Mouse (Mus musculus): Measurements from ENCODE around the gene Gm3696. TPM values are rescaled to one million over a fixed set of nuclear protein-coding genes. Genes with fewer than 3 reads are reported as not detected.
"Not testable (repeated sequence)": the region's sequence is repeated elsewhere in the genome, so short reads cannot be mapped to it uniquely, and the experiment has no call there.

The Gm3696 gene
- 0.05 and 0.08 TPM in 2 replicates for polyA plus RNA-seq (2012; rRNA removed)

- WGBS: 80% methylated on average over 1 of the region's 3 CpGs
- not testable (repeated sequence) for H3K27ac ChIP-seq (ENCODE audit: insufficient read depth, low read length)
Observed at GRCm38 (mm10) chr14:7100521-7100920, at the start of gene Gm3696. Gene Gm3696, minus strand, starts transcription at chr14:7100621.

GRCm38 (mm10) chr14:7125312-7125711 is 24.9 kb upstream of the Gm3696 start, which contains the start of gene Gm6676:
Gene Gm6676, minus strand, starts transcription at chr14:7125412.
- H3K36me3 ChIP-seq (ENCODE audit: control insufficient read depth, insufficient read depth, low read length); H3K4me3 ChIP-seq (ENCODE audit: extremely low read depth, insufficient read depth, insufficient read length); H3K27ac ChIP-seq (ENCODE audit: insufficient read depth, low read length); H3K27me3 ChIP-seq (ENCODE audit: control insufficient read depth, insufficient read depth, low read length); DNase-seq (ENCODE audit: low read depth in 1 of 2, low spot score in 2 of 2); H3K4me1 ChIP-seq (ENCODE audit: control insufficient read depth, insufficient read depth, insufficient read length): not testable (repeated sequence)
- no CpG with 5 or more reads among the region's 2 CpGs for WGBS

More at GRCm38 (mm10) chr14:7100521-7100920, at the start of gene Gm3696:
- H3K27me3 ChIP-seq (ENCODE audit: control insufficient read depth, insufficient read depth, low read length); H3K36me3 ChIP-seq (ENCODE audit: control insufficient read depth, insufficient read depth, low read length); H3K4me3 ChIP-seq (ENCODE audit: extremely low read depth, insufficient read depth, insufficient read length); H3K4me1 ChIP-seq (ENCODE audit: control insufficient read depth, insufficient read depth, insufficient read length); DNase-seq (ENCODE audit: low read depth in 1 of 2, low spot score in 2 of 2): not testable (repeated sequence)

- DNase-seq (ENCODE audit: low read depth in 1 of 2, low spot score in 2 of 2): peak in 1 of 2 experiments; percentile 0
- peak overlapping the region; percentile 36 for H3K4me3 ChIP-seq (ENCODE audit: extremely low read depth, insufficient read depth, insufficient read length)
- not testable (repeated sequence) for H3K4me1 ChIP-seq (ENCODE audit: control insufficient read depth, insufficient read depth, insufficient read length); H3K36me3 ChIP-seq (ENCODE audit: control insufficient read depth, insufficient read depth, low read length); H3K27me3 ChIP-seq (ENCODE audit: control insufficient read depth, insufficient read depth, low read length); H3K27ac ChIP-seq (ENCODE audit: insufficient read depth, low read length)
- WGBS: 0% methylated on average over 8 of the region's 54 CpGs
Observed at GRCm38 (mm10) chr14:7105124-7105802, 4.8 kb upstream of the Gm3696 start.

GRCm38 (mm10) chr14:7044870-7045269 is 55.6 kb downstream of the Gm3696 start, which contains the start of gene Gm3685:
Gene Gm3685, minus strand, starts transcription at chr14:7044970.
- not testable (repeated sequence) for H3K4me1 ChIP-seq (ENCODE audit: control insufficient read depth, insufficient read depth, insufficient read length); H3K27me3 ChIP-seq (ENCODE audit: control insufficient read depth, insufficient read depth, low read length); DNase-seq (ENCODE audit: low read depth in 1 of 2, low spot score in 2 of 2); H3K4me3 ChIP-seq (ENCODE audit: extremely low read depth, insufficient read depth, insufficient read length); H3K36me3 ChIP-seq (ENCODE audit: control insufficient read depth, insufficient read depth, low read length); H3K27ac ChIP-seq (ENCODE audit: insufficient read depth, low read length)
- WGBS: no CpG with 5 or more reads among the region's 2 CpGs

Other genes with a start within 250 kb of the Gm3696 start
- not detected in 2 replicates for gene Gm3667, start 210.7 kb downstream of the Gm3696 start, polyA plus RNA-seq (2012; rRNA removed)
- not detected in 2 replicates for gene Gm6356, start 126.8 kb downstream of the Gm3696 start, polyA plus RNA-seq (2012; rRNA removed)
- gene Gm10406, start 73.2 kb downstream of the Gm3696 start, polyA plus RNA-seq (2012; rRNA removed): 0.15 TPM in 1 of 2 replicates, not detected in the other
- not detected in 2 replicates for gene Gm3685, start 55.7 kb downstream of the Gm3696 start, polyA plus RNA-seq (2012; rRNA removed)
- not detected in 2 replicates for gene Gm6676, start 24.8 kb upstream of the Gm3696 start, polyA plus RNA-seq (2012; rRNA removed)
- 0.08 TPM in 1 of 2 replicates, not detected in the other for gene Gm3512, start 73.9 kb upstream of the Gm3696 start, polyA plus RNA-seq (2012; rRNA removed)
- not detected in 2 replicates for gene Gm16434, start 93.9 kb upstream of the Gm3696 start, polyA plus RNA-seq (2012; rRNA removed)
- not detected in 2 replicates for gene Gm3727, start 164.1 kb upstream of the Gm3696 start, polyA plus RNA-seq (2012; rRNA removed)
- 0.09 TPM in 1 of 2 replicates, not detected in the other for gene Gm3739, start 214.4 kb upstream of the Gm3696 start, polyA plus RNA-seq (2012; rRNA removed)
- not detected in 2 replicates for gene Gm5797, start 231.8 kb upstream of the Gm3696 start, polyA plus RNA-seq (2012; rRNA removed)